Mouse (Mus musculus): ENCODE measurements around the gene Gm20662.

- TF ChIP-seq GATA1 (IDR thresholded peaks at IDR 0.05; ENCODE audit: low read length) (no peak), TAL1 (IDR thresholded peaks at IDR 0.05; ENCODE audit: low read length) (no peak)
Measured at GRCm38 (mm10) chr9:108023216-108023615, 27.1 kb downstream of the Gm20662 start.

Data from erythroblast, embryonic 14.5 days (primary cell).